8 mouse cellular contexts compared by ENCODE assay signal in the genomic region with DNA sequence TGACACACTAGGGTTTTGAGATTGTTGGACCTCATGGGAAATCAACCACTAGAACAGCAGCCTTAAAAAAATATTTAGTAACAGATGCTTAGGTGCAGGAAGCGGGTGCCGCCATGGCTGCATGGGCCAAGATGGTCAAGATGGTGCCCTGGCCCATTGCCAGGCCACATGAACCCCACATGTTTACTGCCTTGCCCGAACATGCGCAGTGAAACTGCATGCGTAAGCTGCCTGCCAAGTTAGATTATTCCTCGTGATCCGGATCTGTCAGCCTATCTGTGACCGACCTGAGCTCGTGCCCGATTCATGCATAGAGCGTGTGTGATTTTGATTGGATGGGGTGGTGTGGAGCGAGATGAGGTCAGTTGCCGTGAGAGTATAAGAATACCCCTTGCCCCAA.
A peak's percentile ranks its signal among the peaks of the same experiment; 100 is the strongest.
DNase-seq lines count a peak whose midpoint lies in the region; ATAC-seq and TF ChIP-seq lines count a peak whose summit lies in the region.
"Not testable (repeated sequence)": the region's sequence is repeated elsewhere in the genome, so short reads cannot be mapped to it uniquely, and the experiment has no call there.

No protein-coding gene starts in this region.

- not testable (repeated sequence) for H3K4me3 ChIP-seq in hindbrain, postnatal 0 days (ENCODE audit: low read length)

- H3K9me3 ChIP-seq in hindbrain, postnatal 0 days (ENCODE audit: low read length) = not testable (repeated sequence)

- H3K4me1 ChIP-seq in hindbrain, postnatal 0 days (ENCODE audit: insufficient read depth, low read length) = not testable (repeated sequence)

- DNase-seq in cerebellum, adult 11-12 months = peak; percentile 1
- DNase-seq in cerebellum, postnatal 10 days = peak; percentile 60 to 62
- peak; percentile 34 to 54 for DNase-seq in cerebellum, postnatal 14 days
- DNase-seq in cerebellum, postnatal 25 days = peak; percentile 10 to 28
- peak; percentile 3 to 16 for DNase-seq in cerebellum, postnatal 36 days
- DNase-seq in heart, adult 11 months = peak; percentile 74
- not testable (repeated sequence) for DNase-seq in hindbrain, postnatal 0 days (ENCODE audit: low spot score)
- peak; percentile 47 for DNase-seq in left cerebral cortex, postnatal 4 days

- peak; percentile 40; the same call in 1 of the 2 replicates for ATAC-seq in hindbrain, postnatal 0 days

- intact Hi-C loops in left cerebral cortex, postnatal 4 days (cut with DNase I) = not testable (repeated sequence)

- H3K36me3 ChIP-seq in hindbrain, postnatal 0 days (ENCODE audit: insufficient read depth, low read length) = not testable (repeated sequence)

- not testable (repeated sequence) for TF ChIP-seq CTCF in hindbrain, postnatal 0 days (IDR thresholded peaks at IDR 0.05; ENCODE audit: low read depth)

- H3K27me3 ChIP-seq in hindbrain, postnatal 0 days (ENCODE audit: insufficient read depth, low read length) = not testable (repeated sequence)

- 90% methylated on average over 13 of the region's 13 CpGs for WGBS in hindbrain, postnatal 0 days

- H3K27ac ChIP-seq in hindbrain, postnatal 0 days = not testable (repeated sequence)

- not testable (repeated sequence) for H3K4me2 ChIP-seq in hindbrain, postnatal 0 days (ENCODE audit: low read depth, low read length)

- not testable (repeated sequence) for H3K9ac ChIP-seq in hindbrain, postnatal 0 days (replicated peaks; ENCODE audit: low read length)
